Mouse (Mus musculus) heart, adult 2 months (tissue): ENCODE data around the gene Zfp276. TPM values are rescaled to one million over a fixed set of nuclear protein-coding genes. Genes with fewer than 3 reads are reported as not detected.

ENCODE experiments used
- DNase-seq, 2 experiments: peaks; one replicate each; pipeline ENCODE4 v3.0.0; 2021
- H3K27ac ChIP-seq: fragments of 200-600 bp; 2 replicates; pipeline ENCODE4 v1.8.1; 2022
- H3K27me3 ChIP-seq: fragments of 200-500 bp; 2 replicates; pipeline ENCODE4 v1.6.1; 2012; ENCODE audit warnings: mild to moderate bottlenecking, low read length, inconsistent platforms, mixed read lengths; ENCODE audit not compliant: control insufficient read depth, insufficient read depth
- H3K36me3 ChIP-seq: fragments of 200-500 bp; 2 replicates; pipeline ENCODE4 v1.6.1; 2012; ENCODE audit warnings: low read length, inconsistent platforms; ENCODE audit not compliant: control insufficient read depth, insufficient read depth
- H3K4me1 ChIP-seq: fragments of 200-500 bp; 2 replicates; pipeline ENCODE4 v1.6.1; 2011; ENCODE audit warnings: low read length; ENCODE audit not compliant: control insufficient read depth, insufficient read depth
- H3K4me3 ChIP-seq: fragments of 200-600 bp; 2 replicates; pipeline ENCODE4 v1.8.1; 2022
- H3K79me2 ChIP-seq: fragments of 200-500 bp; replicated peaks from 2 replicates; pipeline ENCODE4 v1.6.1; 2012; ENCODE audit warnings: mild to moderate bottlenecking, inconsistent platforms, low read length, moderate library complexity, mixed read lengths; ENCODE audit not compliant: control insufficient read depth, insufficient read depth
- H3K9ac ChIP-seq: fragments of 200-500 bp; 2 replicates; pipeline ENCODE4 v1.6.1; 2012; ENCODE audit warnings: low read depth, mild to moderate bottlenecking, control low read depth, inconsistent platforms, low read length, mixed read lengths
- CTCF ChIP-seq: fragments of 200-600 bp; IDR thresholded peaks from 2 replicates; pipeline ENCODE4 v1.8.1; 2022; ENCODE audit warnings: antibody characterized with exemption, mild to moderate bottlenecking, moderate library complexity
- EP300 ChIP-seq: fragments of 200-500 bp; IDR thresholded peaks from 2 replicates; pipeline ENCODE4 v1.6.1; 2011; ENCODE audit warnings: low read depth, low read length, control low read depth; ENCODE audit not compliant: insufficient read depth
- POLR2A ChIP-seq: fragments of 200-500 bp; IDR thresholded peaks from 2 replicates; pipeline ENCODE4 v1.6.1; 2011; ENCODE audit warnings: mild to moderate bottlenecking, low read depth, low read length, control low read depth; ENCODE audit not compliant: insufficient read depth
- WGBS: fragments of 180-500 bp; shearing (Covaris S2); methylation state at CpG from one replicate; pipeline ENCODE4 v1.1.7; 2018; 5-methylcytosine and 5-hydroxymethylcytosine counted together
- intact Hi-C: fragments of 180-260 bp; cut with DNase I; formaldehyde crosslinking; loops from one replicate; pipeline ENCODE4 v1.15.1; 2025
- polyA plus RNA-seq: library from polyadenylated mRNA; depleted of rRNA; stranded (reverse); fragments of >200 nt; gene quantifications from 2 replicates; pipeline ENCODE4 v1.2.3, GENCODE M21; 2012
- total RNA-seq, 2 experiments: library from RNA; stranded (reverse); gene quantifications; 2 replicates each; pipeline ENCODE4 v1.2.3; 2021

The Zfp276 gene
- total and polyA plus RNA-seq, 3 experiments, result 9.3 to 16.1 (median 11.2) TPM

GRCm38 (mm10) chr8:123233300-123233699 lies 20.7 kb upstream of the Zfp276 start:
- no peak overlapping the region for H3K4me3 ChIP-seq

DNA sequence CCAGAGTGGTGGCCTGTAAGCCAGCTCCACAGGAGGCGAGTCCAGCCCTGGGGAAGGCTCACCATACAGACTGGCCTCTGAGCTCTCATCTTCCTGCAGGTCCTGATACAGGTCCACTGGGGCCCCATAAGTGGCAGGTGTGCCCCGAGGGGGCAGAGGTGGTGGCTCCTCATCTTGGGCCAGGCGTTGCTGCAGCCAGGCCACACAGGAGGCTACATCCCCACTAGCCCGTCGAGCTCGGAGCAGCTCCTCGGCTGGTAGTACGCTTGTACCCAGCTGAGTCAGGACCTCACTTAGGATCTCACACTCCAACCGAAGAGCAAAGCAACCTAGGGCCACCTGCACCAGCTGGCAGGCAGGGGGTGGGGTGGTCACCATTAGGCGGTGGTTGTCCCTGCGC lies 20.2 kb upstream of the Zfp276 start:
- TF ChIP-seq CTCF (no peak), POLR2A (no peak), EP300 (no peak)
- H3K79me2 ChIP-seq, result no peaks in the 10 kb centered on the region
- H3K4me1 ChIP-seq, result peaks cover 4% of the 10 kb centered on the region
- H3K27ac ChIP-seq, result no peak overlapping the region
- H3K27me3 ChIP-seq, result no peaks in the 10 kb centered on the region
- no peak overlapping the region for H3K9ac ChIP-seq
- no peaks in the 10 kb centered on the region for H3K36me3 ChIP-seq
- no peak for DNase-seq
- WGBS, result 78% methylated on average over 11 of the region's 11 CpGs
- H3K4me3 ChIP-seq, result no peak overlapping the region
- intact Hi-C loops, result no loop called here

More at GRCm38 (mm10) chr8:123233300-123233699, 20.7 kb upstream of the Zfp276 start:
- Histone ChIP-seq H3K27ac (no peak overlapping the region), H3K36me3 (no peaks in the 10 kb centered on the region), H3K27me3 (no peaks in the 10 kb centered on the region), H3K9ac (no peak overlapping the region), H3K4me1 (peaks cover 4% of the 10 kb centered on the region), H3K79me2 (no peaks in the 10 kb centered on the region)
- TF ChIP-seq CTCF, result no peak
- TF ChIP-seq EP300, result no peak
- TF ChIP-seq POLR2A, result no peak
- intact Hi-C loops, result no loop called here
- DNase-seq, result no peak
- 59% methylated on average over 13 of the region's 13 CpGs for WGBS

DNA sequence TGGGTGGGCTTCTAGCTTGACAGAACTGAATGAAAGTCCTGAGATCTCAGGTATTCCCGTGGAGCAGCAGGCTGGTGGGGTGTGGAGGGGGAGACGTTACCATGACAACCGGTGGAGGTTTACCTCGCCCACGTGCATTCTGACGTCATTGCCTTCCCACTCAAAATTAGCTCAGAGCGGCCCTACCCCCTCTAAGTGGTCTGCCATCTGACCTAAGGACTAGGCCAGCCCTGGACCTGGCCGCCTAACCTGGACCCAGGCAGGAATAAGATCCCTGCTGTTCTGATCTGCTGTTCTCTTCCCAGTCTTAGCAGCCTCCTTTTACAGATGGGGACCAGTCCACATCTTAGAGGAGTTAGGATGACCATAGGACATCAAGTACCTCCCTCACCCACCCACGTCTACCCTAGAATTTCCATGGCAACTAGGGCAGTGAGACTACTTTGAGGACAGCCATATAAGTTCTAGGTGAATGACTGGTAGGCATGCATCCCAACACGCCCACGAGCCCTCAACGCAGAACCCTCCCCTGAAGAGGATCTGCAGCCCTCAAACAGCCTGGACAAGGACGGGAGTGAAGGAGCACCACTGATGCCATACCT lies 19.0 kb upstream of the Zfp276 start:
- intact Hi-C loops, result no loop called here
- Histone ChIP-seq H3K79me2 (no peaks in the 10 kb centered on the region), H3K27ac (no peak overlapping the region), H3K9ac (peak overlapping the region; percentile 81), H3K36me3 (no peaks in the 10 kb centered on the region), H3K4me1 (peaks cover 4% of the 10 kb centered on the region), H3K4me3 (peak overlapping the region; percentile 66), H3K27me3 (no peaks in the 10 kb centered on the region)
- no peak for DNase-seq
- 27% methylated on average over 13 of the region's 13 CpGs for WGBS
- TF ChIP-seq EP300 (no peak), POLR2A (0 out of 2 replicates have a peak, but pooled peaks have one; percentile 1)

DNA sequence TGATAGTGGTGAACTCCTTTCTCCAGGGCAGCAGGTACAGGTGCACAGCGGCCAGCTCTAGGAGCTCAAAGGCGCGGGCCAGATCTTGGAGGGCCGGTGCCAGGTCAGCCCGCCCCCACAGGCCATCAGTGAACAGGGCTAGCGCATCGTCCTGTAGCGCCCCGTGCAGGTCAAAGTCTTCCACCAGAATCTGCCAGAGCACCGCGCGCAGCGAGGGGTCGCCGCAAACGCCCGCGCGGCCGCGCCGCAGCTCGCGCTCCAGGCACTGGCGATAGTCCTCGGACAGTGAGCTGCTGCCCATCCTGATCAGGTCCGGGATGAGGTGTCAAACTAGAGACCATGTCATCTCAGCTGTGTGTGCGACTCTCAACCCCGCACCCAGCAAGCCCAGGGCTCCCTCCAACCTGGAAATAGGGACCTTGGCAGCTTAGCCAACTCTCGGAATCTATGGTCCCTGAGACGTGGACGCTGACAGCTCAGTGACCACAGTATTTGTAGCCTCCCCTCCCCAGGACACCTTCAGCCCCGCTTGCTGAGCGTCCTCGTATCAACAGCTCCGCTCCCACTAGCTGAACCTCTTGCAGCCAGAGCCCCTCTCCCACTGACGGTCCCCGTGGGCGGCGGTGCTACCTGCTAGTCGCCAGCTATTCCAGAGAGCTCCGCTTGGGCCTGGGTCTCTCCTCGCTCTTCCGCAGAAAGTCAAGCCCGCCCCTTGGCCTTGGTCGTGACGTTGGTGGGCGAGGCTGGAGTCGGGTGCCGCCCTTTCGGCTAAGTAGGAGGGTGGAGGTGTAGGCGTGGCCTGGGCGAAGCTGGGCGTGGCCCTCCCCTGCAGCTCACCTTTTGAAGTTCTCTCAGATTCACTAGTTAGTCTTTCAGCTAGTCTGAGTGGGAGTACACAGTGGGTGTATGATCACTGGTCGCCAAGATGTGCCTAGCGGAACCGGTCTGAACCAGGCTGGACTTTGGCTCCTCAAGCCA lies 18.2 kb upstream of the Zfp276 start, which contains the start of gene Spata2l:
Gene Spata2l, minus strand, starts transcription at position 714 of the 978 bp plus-strand sequence.
- no peaks in the 10 kb centered on the region for H3K79me2 ChIP-seq
- peak; percentile 88 to 89 for DNase-seq
- peak within 1 kb of the TSS; percentile 66 for H3K4me3 ChIP-seq
- H3K9ac ChIP-seq, result peak within 1 kb of the TSS; percentile 81
- intact Hi-C loops, result no loop called here
- peak within 1 kb of the TSS; percentile 75 for H3K27ac ChIP-seq
- TF ChIP-seq POLR2A (peak; percentile 67), CTCF (peak; percentile 56), EP300 (no peak)
- H3K36me3 ChIP-seq, result no peaks in the 10 kb centered on the region
- no peaks in the 10 kb centered on the region for H3K27me3 ChIP-seq
- peaks cover 4% of the 10 kb centered on the region for H3K4me1 ChIP-seq
- WGBS, result 3% methylated on average over 57 of the region's 57 CpGs

DNA sequence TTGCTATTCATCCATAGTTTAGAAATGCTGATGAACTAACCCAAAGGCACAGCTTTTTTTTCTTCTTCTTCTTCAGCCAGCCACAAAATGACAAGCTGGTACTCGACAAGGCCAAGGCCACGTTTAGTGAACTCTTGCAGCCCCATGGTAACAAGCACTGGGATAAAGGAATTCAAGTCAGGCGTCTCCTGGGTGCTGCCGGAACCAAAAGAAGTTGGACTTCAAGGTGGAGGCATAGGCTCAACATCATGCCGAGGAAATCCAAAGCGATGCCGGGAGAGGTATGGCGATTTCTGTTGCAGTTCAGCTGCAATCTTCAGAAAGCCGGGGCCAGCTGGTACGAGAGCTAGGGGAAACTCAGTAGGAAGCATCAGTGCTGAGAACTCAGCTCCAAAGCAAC lies 14.6 kb upstream of the Zfp276 start:
- DNase-seq, result no peak
- no peaks in the 10 kb centered on the region for H3K79me2 ChIP-seq
- no peak overlapping the region for H3K9ac ChIP-seq
- no peaks in the 10 kb centered on the region for H3K36me3 ChIP-seq
- WGBS, result 90% methylated on average over 10 of the region's 10 CpGs
- no peaks in the 10 kb centered on the region for H3K27me3 ChIP-seq
- TF ChIP-seq EP300 (no peak), POLR2A (no peak), CTCF (no peak)
- no peak overlapping the region for H3K4me3 ChIP-seq
- H3K27ac ChIP-seq, result no peak overlapping the region
- peaks cover 4% of the 10 kb centered on the region for H3K4me1 ChIP-seq
- intact Hi-C loops, result no loop called here
